Mouse (Mus musculus): ENCODE data around the gene Serpinb1b. TPM values are rescaled to one million over a fixed set of nuclear protein-coding genes. Genes with fewer than 3 reads are reported as not detected.
"Not testable (repeated sequence)": the region's sequence is repeated elsewhere in the genome, so short reads cannot be mapped to it uniquely, and the experiment has no call there.

Gene Serpinb1b
- 0.34 TPM in 1 of 2 replicates, not detected in the other for polyA plus RNA-seq (2014; fragmentation: Nextera tagmentation; extraction: Ambion mirVana)

GRCm38 (mm10) chr13:33078056-33078705 is at the start of gene Serpinb1b:
Gene Serpinb1b, plus strand, starts transcription at chr13:33078575.
- DNase-seq (ENCODE audit: low spot score): no peak
- no peak within 1 kb of the TSS for H3K4me3 ChIP-seq (ENCODE audit: low read depth, low read length)
- no peak within 1 kb of the TSS for H3K9ac ChIP-seq (ENCODE audit: low read length)
- H3K36me3 ChIP-seq (ENCODE audit: control insufficient read depth, insufficient read depth, low read length): no peaks in the 10 kb centered on the region
- no peak for ATAC-seq (replicated peaks; ENCODE audit: low FRiP score, low TSS enrichment, low read depth)
- H3K27ac ChIP-seq (ENCODE audit: low read depth): no peak within 1 kb of the TSS
- no peaks in the 10 kb centered on the region for H3K9me3 ChIP-seq (ENCODE audit: control insufficient read depth, low read length)
- 68% methylated on average over 3 of the region's 3 CpGs for WGBS
- H3K27me3 ChIP-seq (replicated peaks; ENCODE audit: control insufficient read depth, insufficient read depth, low read length): no peaks in the 10 kb centered on the region
- no peak within 1 kb of the TSS for H3K4me2 ChIP-seq (ENCODE audit: low read length)
- H3K4me1 ChIP-seq (replicated peaks; ENCODE audit: control insufficient read depth, insufficient read depth, low read length): no peaks in the 10 kb centered on the region

GRCm38 (mm10) chr13:33029478-33029877 is 48.9 kb upstream of the Serpinb1b start:
- ATAC-seq (replicated peaks; ENCODE audit: low FRiP score, low TSS enrichment, low read depth); H3K9me3 ChIP-seq (ENCODE audit: control insufficient read depth, low read length); H3K4me1 ChIP-seq (replicated peaks; ENCODE audit: control insufficient read depth, insufficient read depth, low read length); H3K27ac ChIP-seq (ENCODE audit: low read depth); DNase-seq (ENCODE audit: low spot score); H3K27me3 ChIP-seq (replicated peaks; ENCODE audit: control insufficient read depth, insufficient read depth, low read length); H3K9ac ChIP-seq (ENCODE audit: low read length); H3K36me3 ChIP-seq (ENCODE audit: control insufficient read depth, insufficient read depth, low read length); H3K4me3 ChIP-seq (ENCODE audit: low read depth, low read length); H3K4me2 ChIP-seq (ENCODE audit: low read length): not testable (repeated sequence)
- WGBS: 91% methylated on average over 2 of the region's 2 CpGs

GRCm38 (mm10) chr13:33030281-33030680 is 48.1 kb upstream of the Serpinb1b start:
- Histone ChIP-seq H3K27ac (ENCODE audit: low read depth) (no peak overlapping the region), H3K27me3 (replicated peaks; ENCODE audit: control insufficient read depth, insufficient read depth, low read length) (no peaks in the 10 kb centered on the region), H3K9me3 (ENCODE audit: control insufficient read depth, low read length) (no peaks in the 10 kb centered on the region), H3K36me3 (ENCODE audit: control insufficient read depth, insufficient read depth, low read length) (no peaks in the 10 kb centered on the region), H3K4me3 (ENCODE audit: low read depth, low read length) (no peak overlapping the region), H3K4me2 (ENCODE audit: low read length) (no peak overlapping the region), H3K4me1 (replicated peaks; ENCODE audit: control insufficient read depth, insufficient read depth, low read length) (no peaks in the 10 kb centered on the region), H3K9ac (ENCODE audit: low read length) (no peak overlapping the region)
- no peak for ATAC-seq (replicated peaks; ENCODE audit: low FRiP score, low TSS enrichment, low read depth)
- no peak for DNase-seq (ENCODE audit: low spot score)
- WGBS: 98% methylated on average over 2 of the region's 3 CpGs

- WGBS: 76% methylated on average over 1 of the region's 1 CpGs
- no peaks in the 10 kb centered on the region for H3K27me3 ChIP-seq (replicated peaks; ENCODE audit: control insufficient read depth, insufficient read depth, low read length)
These were observed 42.9 kb upstream of the Serpinb1b start for GRCm38 (mm10) chr13:33035506-33035905.

GRCm38 (mm10) chr13:33043542-33043941 is 34.8 kb upstream of the Serpinb1b start:
- DNase-seq (ENCODE audit: low spot score): no peak
- no peak for ATAC-seq (replicated peaks; ENCODE audit: low FRiP score, low TSS enrichment, low read depth)
- no peak overlapping the region for H3K4me3 ChIP-seq (ENCODE audit: low read depth, low read length)
- WGBS: 92% methylated on average over 3 of the region's 3 CpGs
- H3K9me3 ChIP-seq (ENCODE audit: control insufficient read depth, low read length): no peaks in the 10 kb centered on the region
- no peak overlapping the region for H3K9ac ChIP-seq (ENCODE audit: low read length)
- H3K27me3 ChIP-seq (replicated peaks; ENCODE audit: control insufficient read depth, insufficient read depth, low read length): no peaks in the 10 kb centered on the region
- no peaks in the 10 kb centered on the region for H3K4me1 ChIP-seq (replicated peaks; ENCODE audit: control insufficient read depth, insufficient read depth, low read length)
- no peaks in the 10 kb centered on the region for H3K36me3 ChIP-seq (ENCODE audit: control insufficient read depth, insufficient read depth, low read length)
- no peak overlapping the region for H3K27ac ChIP-seq (ENCODE audit: low read depth)
- H3K4me2 ChIP-seq (ENCODE audit: low read length): no peak overlapping the region

More at GRCm38 (mm10) chr13:33035506-33035905, 42.9 kb upstream of the Serpinb1b start:
- no peak overlapping the region for H3K4me2 ChIP-seq (ENCODE audit: low read length)
- ATAC-seq (replicated peaks; ENCODE audit: low FRiP score, low TSS enrichment, low read depth): no peak
- no peaks in the 10 kb centered on the region for H3K4me1 ChIP-seq (replicated peaks; ENCODE audit: control insufficient read depth, insufficient read depth, low read length)
- no peak overlapping the region for H3K4me3 ChIP-seq (ENCODE audit: low read depth, low read length)
- no peaks in the 10 kb centered on the region for H3K9me3 ChIP-seq (ENCODE audit: control insufficient read depth, low read length)
- H3K27ac ChIP-seq (ENCODE audit: low read depth): no peak overlapping the region
- no peak overlapping the region for H3K9ac ChIP-seq (ENCODE audit: low read length)
- DNase-seq (ENCODE audit: low spot score): no peak
- no peaks in the 10 kb centered on the region for H3K36me3 ChIP-seq (ENCODE audit: control insufficient read depth, insufficient read depth, low read length)

GRCm38 (mm10) chr13:33047234-33047633 is 31.1 kb upstream of the Serpinb1b start:
- WGBS: 91% methylated on average over 2 of the region's 2 CpGs
- Histone ChIP-seq H3K27ac (ENCODE audit: low read depth) (no peak overlapping the region), H3K36me3 (ENCODE audit: control insufficient read depth, insufficient read depth, low read length) (no peaks in the 10 kb centered on the region), H3K4me3 (ENCODE audit: low read depth, low read length) (no peak overlapping the region), H3K4me2 (ENCODE audit: low read length) (no peak overlapping the region), H3K9ac (ENCODE audit: low read length) (no peak overlapping the region), H3K4me1 (replicated peaks; ENCODE audit: control insufficient read depth, insufficient read depth, low read length) (no peaks in the 10 kb centered on the region), H3K9me3 (ENCODE audit: control insufficient read depth, low read length) (no peaks in the 10 kb centered on the region), H3K27me3 (replicated peaks; ENCODE audit: control insufficient read depth, insufficient read depth, low read length) (no peaks in the 10 kb centered on the region)
- DNase-seq (ENCODE audit: low spot score) (no peak), ATAC-seq (replicated peaks; ENCODE audit: low FRiP score, low TSS enrichment, low read depth) (no peak)

GRCm38 (mm10) chr13:33048187-33048586 is 30.2 kb upstream of the Serpinb1b start:
- H3K27ac ChIP-seq (ENCODE audit: low read depth): no peak overlapping the region
- no peak overlapping the region for H3K4me3 ChIP-seq (ENCODE audit: low read depth, low read length)
- H3K27me3 ChIP-seq (replicated peaks; ENCODE audit: control insufficient read depth, insufficient read depth, low read length): no peaks in the 10 kb centered on the region
- DNase-seq (ENCODE audit: low spot score) (no peak), ATAC-seq (replicated peaks; ENCODE audit: low FRiP score, low TSS enrichment, low read depth) (no peak)
- H3K9me3 ChIP-seq (ENCODE audit: control insufficient read depth, low read length): no peaks in the 10 kb centered on the region
- H3K4me2 ChIP-seq (ENCODE audit: low read length): no peak overlapping the region
- no peaks in the 10 kb centered on the region for H3K4me1 ChIP-seq (replicated peaks; ENCODE audit: control insufficient read depth, insufficient read depth, low read length)
- no peak overlapping the region for H3K9ac ChIP-seq (ENCODE audit: low read length)
- WGBS: 76% methylated on average over 4 of the region's 4 CpGs
- H3K36me3 ChIP-seq (ENCODE audit: control insufficient read depth, insufficient read depth, low read length): no peaks in the 10 kb centered on the region

GRCm38 (mm10) chr13:33051697-33052096 is 26.7 kb upstream of the Serpinb1b start:
- Histone ChIP-seq H3K4me1 (replicated peaks; ENCODE audit: control insufficient read depth, insufficient read depth, low read length) (no peaks in the 10 kb centered on the region), H3K4me2 (ENCODE audit: low read length) (no peak overlapping the region), H3K9ac (ENCODE audit: low read length) (no peak overlapping the region), H3K27ac (ENCODE audit: low read depth) (no peak overlapping the region), H3K36me3 (ENCODE audit: control insufficient read depth, insufficient read depth, low read length) (no peaks in the 10 kb centered on the region), H3K4me3 (ENCODE audit: low read depth, low read length) (no peak overlapping the region), H3K27me3 (replicated peaks; ENCODE audit: control insufficient read depth, insufficient read depth, low read length) (no peaks in the 10 kb centered on the region), H3K9me3 (ENCODE audit: control insufficient read depth, low read length) (no peaks in the 10 kb centered on the region)
- DNase-seq (ENCODE audit: low spot score) (no peak), ATAC-seq (replicated peaks; ENCODE audit: low FRiP score, low TSS enrichment, low read depth) (no peak)
- 46% methylated on average over 3 of the region's 3 CpGs for WGBS

GRCm38 (mm10) chr13:33063048-33063447 is 15.3 kb upstream of the Serpinb1b start:
- 87% methylated on average over 1 of the region's 1 CpGs for WGBS
- Histone ChIP-seq H3K4me2 (ENCODE audit: low read length) (no peak overlapping the region), H3K27ac (ENCODE audit: low read depth) (no peak overlapping the region), H3K9me3 (ENCODE audit: control insufficient read depth, low read length) (no peaks in the 10 kb centered on the region), H3K36me3 (ENCODE audit: control insufficient read depth, insufficient read depth, low read length) (no peaks in the 10 kb centered on the region), H3K4me3 (ENCODE audit: low read depth, low read length) (no peak overlapping the region), H3K9ac (ENCODE audit: low read length) (no peak overlapping the region), H3K27me3 (replicated peaks; ENCODE audit: control insufficient read depth, insufficient read depth, low read length) (no peaks in the 10 kb centered on the region), H3K4me1 (replicated peaks; ENCODE audit: control insufficient read depth, insufficient read depth, low read length) (no peaks in the 10 kb centered on the region)
- DNase-seq (ENCODE audit: low spot score): no peak
- ATAC-seq (replicated peaks; ENCODE audit: low FRiP score, low TSS enrichment, low read depth): no peak

Data from intestine, embryonic 14.5 days (tissue).